Mouse (Mus musculus) midbrain, embryonic 16.5 days (tissue): Measurements from ENCODE around the gene Spaca9. TPM values are rescaled to one million over a fixed set of nuclear protein-coding genes. Genes with fewer than 3 reads are reported as not detected.

Experiments used
- ATAC-seq: fragments of 200-750 bp; cut with Nextera tagmentation; 2 replicates; pipeline ENCODE4 v1.8.0; 2017; ENCODE audit warnings: moderate TSS enrichment
- H3K27ac ChIP-seq: fragments of 300-500 bp; sonication (generic); 2 replicates; pipeline ENCODE4 v1.5.1; 2014; ENCODE audit warnings: mild to moderate bottlenecking, low read length, mixed read lengths
- H3K27me3 ChIP-seq: fragments of 300-500 bp; sonication (generic); 2 replicates; pipeline ENCODE4 v1.6.1; 2014; ENCODE audit warnings: low read depth, low read length, mixed read lengths; ENCODE audit not compliant: control insufficient read depth, insufficient read depth
- H3K36me3 ChIP-seq: fragments of 300-500 bp; sonication (generic); 2 replicates; pipeline ENCODE4 v1.6.1; 2014; ENCODE audit warnings: mild to moderate bottlenecking, low read length, moderate library complexity, mixed read lengths; ENCODE audit not compliant: control insufficient read depth, insufficient read depth
- H3K4me1 ChIP-seq: fragments of 300-500 bp; sonication (generic); 2 replicates; pipeline ENCODE4 v1.6.1; 2014; ENCODE audit warnings: mild to moderate bottlenecking, low read length, mixed read lengths; ENCODE audit not compliant: control insufficient read depth, insufficient read depth
- H3K4me2 ChIP-seq: fragments of 300-500 bp; sonication (generic); 2 replicates; pipeline ENCODE4 v1.6.1; 2014; ENCODE audit warnings: mild to moderate bottlenecking, low read length, mixed read lengths
- H3K4me3 ChIP-seq: fragments of 300-500 bp; sonication (generic); 2 replicates; pipeline ENCODE4 v1.5.1; 2014; ENCODE audit warnings: low read depth, mild to moderate bottlenecking, low read length, moderate library complexity, mixed read lengths
- H3K9ac ChIP-seq: fragments of 300-500 bp; sonication (generic); 2 replicates; pipeline ENCODE4 v1.6.1; 2014; ENCODE audit warnings: low read depth, low read length, mixed read lengths
- H3K9me3 ChIP-seq: fragments of 300-500 bp; sonication (generic); replicated peaks from 2 replicates; pipeline ENCODE4 v1.6.1; 2014; ENCODE audit warnings: mild to moderate bottlenecking, low read length, mixed read lengths; ENCODE audit not compliant: control insufficient read depth, poor library complexity, severe bottlenecking
- WGBS: fragments of 180-500 bp; shearing (Covaris S2); extraction: QIAGEN DNeasy Blood & Tissue Kit; methylation state at CpG from one replicate; pipeline ENCODE4 v1.1.7; 2014; 5-methylcytosine and 5-hydroxymethylcytosine counted together
- polyA plus RNA-seq: library from polyadenylated mRNA; unstranded; fragments of >200 nt; fragmentation: Nextera tagmentation; extraction: Ambion mirVana; gene quantifications from 2 replicates; pipeline ENCODE4 v1.2.1, GENCODE M21; 2015

The Spaca9 gene
- polyA plus RNA-seq: 1.8 and 2.8 TPM in 2 replicates

GRCm38 (mm10) chr2:28699361-28700335, at the start of gene Spaca9, which contains the start of gene Ak8:
Gene Spaca9 (minus strand): TSS chr2:28699727.
Gene Ak8 (plus strand): TSS chr2:28700164.
- peak within 1 kb of the TSS; percentile 56 for H3K4me3 ChIP-seq
- peak within 1 kb of the TSS; percentile 76 for H3K27ac ChIP-seq
- H3K9me3 ChIP-seq: no peaks in the 10 kb centered on the region
- H3K9ac ChIP-seq: peak within 1 kb of the TSS; percentile 82
- no peaks in the 10 kb centered on the region for H3K36me3 ChIP-seq
- H3K4me2 ChIP-seq: peak within 1 kb of the TSS; percentile 98
- H3K27me3 ChIP-seq: no peaks in the 10 kb centered on the region
- ATAC-seq: peak; percentile 87
- peaks cover 12% of the 10 kb centered on the region for H3K4me1 ChIP-seq
- under 1% methylated on average over 53 of the region's 53 CpGs for WGBS

GRCm38 (mm10) chr2:28747705-28748104, 48.2 kb upstream of the Spaca9 start:
- 92% methylated on average over 2 of the region's 2 CpGs for WGBS
- ATAC-seq: no peak

GRCm38 (mm10) chr2:28746682-28747332, 47.3 kb upstream of the Spaca9 start:
- Histone ChIP-seq H3K9me3 (no peaks in the 10 kb centered on the region), H3K36me3 (no peaks in the 10 kb centered on the region), H3K4me1 (peaks cover 14% of the 10 kb centered on the region), H3K4me2 (no peak overlapping the region), H3K4me3 (no peak overlapping the region), H3K9ac (no peak overlapping the region), H3K27ac (no peak overlapping the region), H3K27me3 (peaks cover 4% of the 10 kb centered on the region)
- no peak for ATAC-seq
- WGBS: 85% methylated on average over 15 of the region's 15 CpGs

More at GRCm38 (mm10) chr2:28747705-28748104, 48.2 kb upstream of the Spaca9 start:
- H3K4me1 ChIP-seq: peaks cover 22% of the 10 kb centered on the region
- H3K9ac ChIP-seq: no peak overlapping the region
- H3K4me2 ChIP-seq: no peak overlapping the region
- H3K36me3 ChIP-seq: no peaks in the 10 kb centered on the region
- no peak overlapping the region for H3K27ac ChIP-seq
- H3K9me3 ChIP-seq: no peaks in the 10 kb centered on the region
- H3K27me3 ChIP-seq: peaks cover 4% of the 10 kb centered on the region
- H3K4me3 ChIP-seq: no peak overlapping the region

GRCm38 (mm10) chr2:28742701-28743100, 43.2 kb upstream of the Spaca9 start:
- no peaks in the 10 kb centered on the region for H3K9me3 ChIP-seq
- WGBS: 71% methylated on average over 8 of the region's 8 CpGs
- H3K27ac ChIP-seq: peak overlapping the region; percentile 43; the same call in 1 of the 2 replicates
- ATAC-seq: no peak
- no peak overlapping the region for H3K4me2 ChIP-seq
- no peaks in the 10 kb centered on the region; the same call in 1 of the 2 replicates for H3K27me3 ChIP-seq
- peaks cover 2% of the 10 kb centered on the region; the same call in 1 of the 2 replicates for H3K4me1 ChIP-seq
- H3K9ac ChIP-seq: no peak overlapping the region
- H3K36me3 ChIP-seq: no peaks in the 10 kb centered on the region
- H3K4me3 ChIP-seq: no peak overlapping the region

- H3K27me3 ChIP-seq: no peaks in the 10 kb centered on the region; the same call in 1 of the 2 replicates
- no peaks in the 10 kb centered on the region for H3K9me3 ChIP-seq
- WGBS: 85% methylated on average over 5 of the region's 5 CpGs
These were observed 40.6 kb upstream of the Spaca9 start for GRCm38 (mm10) chr2:28740159-28740558.

GRCm38 (mm10) chr2:28737112-28737511, 37.6 kb upstream of the Spaca9 start:
- Histone ChIP-seq H3K27me3 (no peaks in the 10 kb centered on the region; the same call in 1 of the 2 replicates), H3K4me3 (no peak overlapping the region), H3K9me3 (no peaks in the 10 kb centered on the region), H3K9ac (no peak overlapping the region), H3K4me1 (peaks cover 2% of the 10 kb centered on the region; the same call in 1 of the 2 replicates), H3K4me2 (no peak overlapping the region), H3K27ac (no peak overlapping the region; the same call in 1 of the 2 replicates), H3K36me3 (no peaks in the 10 kb centered on the region)
- 75% methylated on average over 5 of the region's 5 CpGs for WGBS
- ATAC-seq: no peak

More at GRCm38 (mm10) chr2:28740159-28740558, 40.6 kb upstream of the Spaca9 start:
- no peak overlapping the region for H3K9ac ChIP-seq
- no peak for ATAC-seq
- H3K27ac ChIP-seq: no peak overlapping the region
- no peak overlapping the region for H3K4me2 ChIP-seq
- no peak overlapping the region for H3K4me3 ChIP-seq
- H3K36me3 ChIP-seq: no peaks in the 10 kb centered on the region
- peaks cover 2% of the 10 kb centered on the region; the same call in 1 of the 2 replicates for H3K4me1 ChIP-seq

- no peak overlapping the region for H3K27ac ChIP-seq
- no peak overlapping the region for H3K4me2 ChIP-seq
- no peak for ATAC-seq
- H3K4me3 ChIP-seq: no peak overlapping the region
- H3K36me3 ChIP-seq: no peaks in the 10 kb centered on the region
- no peaks in the 10 kb centered on the region for H3K27me3 ChIP-seq
- peaks cover 11% of the 10 kb centered on the region for H3K4me1 ChIP-seq
- no peak overlapping the region for H3K9ac ChIP-seq
- H3K9me3 ChIP-seq: no peaks in the 10 kb centered on the region
These were observed 31.1 kb upstream of the Spaca9 start for GRCm38 (mm10) chr2:28730676-28731075.

GRCm38 (mm10) chr2:28727786-28728404, 28.4 kb upstream of the Spaca9 start:
- peaks cover 11% of the 10 kb centered on the region for H3K4me1 ChIP-seq
- no peak overlapping the region for H3K4me3 ChIP-seq
- peak; percentile 77 for ATAC-seq
- H3K4me2 ChIP-seq: no peak overlapping the region
- 13% methylated on average over 16 of the region's 16 CpGs for WGBS
- peak overlapping the region; percentile 60 for H3K27ac ChIP-seq
- H3K27me3 ChIP-seq: no peaks in the 10 kb centered on the region
- H3K9ac ChIP-seq: peak overlapping the region; percentile 34; the same call in 1 of the 2 replicates
- no peaks in the 10 kb centered on the region for H3K36me3 ChIP-seq
- H3K9me3 ChIP-seq: no peaks in the 10 kb centered on the region
